Mouse (Mus musculus): Measurements from ENCODE around the gene Retreg1.

- no peak for TF ChIP-seq POLR2A (IDR thresholded peaks at IDR 0.05; ENCODE audit: low read depth, low read length)
- no peak for TF ChIP-seq CTCF (conservative IDR thresholded peaks at IDR 0.05; ENCODE audit: insufficient read depth, insufficient read length, low read depth, low read length)
Observed at GRCm38 (mm10) chr15:25844013-25844570, 1.1 kb downstream of the Retreg1 start.
